Mouse (Mus musculus): ENCODE measurements at regions not wholly inside any gene's neighbourhood (a gene's known extent, or its start where the extent isn't known, plus 50 kb on each side); places are given as distances from the start of the nearest gene placed in this dataset.
"Not testable (repeated sequence)": the region's sequence is repeated elsewhere in the genome, so short reads cannot be mapped to it uniquely, and the experiment has no call there.

DNA sequence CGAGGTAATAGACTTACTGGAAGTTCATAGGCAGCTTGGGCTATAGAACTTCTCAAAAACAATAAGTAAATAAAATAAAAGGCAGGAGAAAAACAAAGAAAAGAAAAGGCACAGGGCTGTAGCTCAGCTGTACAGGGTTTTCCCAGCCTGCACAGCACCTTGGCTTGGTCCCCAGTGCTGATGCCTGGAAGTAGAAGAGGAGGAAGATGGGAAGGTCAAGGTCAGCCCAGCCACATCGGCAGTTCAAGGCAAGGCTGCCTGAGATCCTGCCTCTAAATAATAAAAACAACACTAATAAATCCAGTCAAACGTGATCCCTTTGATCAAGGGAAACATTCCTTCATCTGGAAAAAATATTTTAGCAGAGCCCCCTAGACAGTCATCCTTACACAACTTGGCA lies 103.1 kb downstream of the Cenpf start:
- DNase-seq, result no peak

DNA sequence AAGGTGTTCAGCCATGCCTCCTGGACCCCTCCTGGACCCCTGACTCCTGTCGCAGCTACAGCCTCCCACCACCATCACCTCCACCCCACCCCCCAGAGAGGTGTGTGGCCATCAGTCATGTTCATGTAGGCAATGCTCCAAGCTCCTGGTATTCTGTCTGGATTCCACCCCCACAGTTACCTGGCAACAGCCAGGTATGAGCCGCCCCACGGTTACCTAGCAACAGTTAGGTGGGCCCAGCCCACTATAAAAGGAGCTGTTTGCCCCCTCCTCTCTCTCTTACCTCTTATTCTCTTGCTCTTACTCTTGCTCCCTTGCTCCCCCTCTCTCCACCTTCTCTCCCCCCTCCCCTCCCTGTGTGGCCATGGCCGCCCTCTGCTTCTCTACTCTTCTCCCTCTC lies 106.5 kb downstream of the Cenpf start:
- DNase-seq, result no peak

DNA sequence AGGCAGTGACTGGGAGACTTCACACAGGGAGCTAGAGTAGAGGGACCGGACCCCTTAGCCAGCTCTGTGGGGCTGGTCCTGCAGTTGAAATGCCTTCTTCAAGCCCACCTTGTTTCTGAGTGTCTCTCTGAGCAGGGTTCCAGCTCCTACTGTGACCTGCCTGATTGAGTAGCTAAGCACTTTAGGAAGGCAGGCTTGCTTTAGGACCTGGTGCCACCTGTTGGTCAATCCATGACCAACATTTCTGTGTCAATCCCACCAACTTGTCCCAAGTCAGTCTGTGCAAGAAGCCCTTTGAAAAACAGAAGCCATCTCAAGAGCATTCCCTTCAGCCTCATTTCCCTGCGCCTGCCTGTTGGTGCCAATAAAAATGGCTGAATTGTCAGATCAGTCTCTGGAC lies 108.5 kb downstream of the Cenpf start:
- peak; percentile 24 to 55 for DNase-seq

DNA sequence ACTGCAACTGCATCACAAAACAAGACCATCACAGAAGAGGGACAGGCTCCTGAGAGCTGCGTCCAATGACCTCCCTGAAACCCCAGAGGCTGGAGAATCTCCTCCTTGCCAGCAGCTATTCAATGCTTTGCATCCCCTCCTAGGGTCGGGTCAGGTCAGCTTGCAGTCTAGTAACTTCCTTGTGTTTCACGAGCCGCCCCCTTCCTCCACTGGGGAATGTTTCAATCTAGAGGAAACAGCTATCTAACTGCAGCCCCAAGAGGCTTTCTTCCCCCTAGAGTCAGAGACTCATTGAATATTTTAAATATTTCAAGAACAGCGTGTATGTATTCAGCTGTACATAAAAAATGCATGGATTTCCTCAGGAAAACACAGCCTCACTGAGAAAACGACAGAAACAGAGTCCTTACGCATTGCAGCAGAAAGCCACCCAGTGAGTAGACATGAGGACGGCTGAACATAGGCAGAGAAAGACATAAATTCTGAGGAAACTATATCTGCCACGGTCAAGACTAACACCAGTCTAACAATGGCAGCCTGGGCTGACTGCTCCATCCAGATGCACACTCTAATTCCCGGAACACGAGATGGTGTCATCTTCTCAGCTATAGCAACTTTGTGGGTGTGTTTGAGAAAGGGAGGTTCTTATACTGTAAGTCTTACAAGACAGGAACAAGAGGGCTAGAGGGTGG lies 111.4 kb downstream of the Cenpf start:
- DNase-seq, result peak in 1 of 2 experiments; percentile 9

DNA sequence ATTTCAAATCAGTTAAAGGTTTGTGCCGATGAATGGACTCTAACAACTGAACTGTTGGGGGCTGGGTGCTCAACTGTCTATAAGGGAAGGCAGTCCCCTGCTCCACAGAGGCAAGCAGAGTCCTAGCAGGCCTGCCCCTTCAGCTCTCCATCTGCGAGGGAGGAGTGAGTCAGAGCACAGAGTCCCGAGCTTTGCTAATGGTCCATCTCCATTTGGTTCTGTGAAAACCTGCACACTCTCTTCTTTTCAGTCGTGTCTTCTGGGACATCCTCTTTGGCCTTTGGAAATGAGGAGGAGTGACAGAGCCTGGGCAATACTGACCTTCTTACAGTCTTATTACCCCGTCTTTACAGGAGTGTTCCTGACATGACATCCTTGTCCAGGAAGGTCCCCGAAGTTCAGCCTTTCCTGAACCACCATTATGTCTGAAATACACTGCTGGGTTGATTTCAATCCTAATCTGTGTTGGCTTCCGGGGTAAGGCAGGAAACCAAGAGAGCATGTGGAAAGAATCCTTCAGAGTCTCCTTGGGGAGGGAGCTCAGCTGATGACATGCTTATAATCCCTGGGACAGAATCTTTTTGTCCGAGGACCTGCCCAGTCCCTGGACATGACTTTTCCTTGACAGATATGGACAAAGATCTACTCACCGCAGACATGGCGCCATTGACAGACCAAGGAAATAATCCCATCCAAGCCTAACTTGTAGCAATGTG lies 112.2 kb downstream of the Cenpf start:
- DNase-seq, result no peak

DNA sequence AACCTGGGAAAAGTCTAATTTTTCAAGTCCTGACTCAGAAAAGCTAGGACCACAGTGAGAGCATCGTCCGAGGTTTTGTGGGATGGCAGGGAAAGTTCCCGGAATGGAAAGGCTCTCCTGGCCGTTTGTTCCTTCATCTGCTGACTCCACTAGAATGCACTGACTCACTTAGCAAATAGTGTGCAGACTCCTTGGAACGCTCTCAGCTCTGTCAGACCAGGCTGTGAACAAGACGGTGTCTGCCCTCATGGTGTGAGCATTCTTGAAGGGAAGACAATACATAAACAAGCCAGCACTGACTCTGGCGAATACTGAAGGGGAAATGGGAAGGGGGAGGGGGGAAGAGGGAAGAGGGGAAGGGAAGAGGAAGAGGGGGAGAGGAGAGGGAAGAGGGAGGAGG lies 121.4 kb downstream of the Cenpf start:
- DNase-seq, result no peak

DNA sequence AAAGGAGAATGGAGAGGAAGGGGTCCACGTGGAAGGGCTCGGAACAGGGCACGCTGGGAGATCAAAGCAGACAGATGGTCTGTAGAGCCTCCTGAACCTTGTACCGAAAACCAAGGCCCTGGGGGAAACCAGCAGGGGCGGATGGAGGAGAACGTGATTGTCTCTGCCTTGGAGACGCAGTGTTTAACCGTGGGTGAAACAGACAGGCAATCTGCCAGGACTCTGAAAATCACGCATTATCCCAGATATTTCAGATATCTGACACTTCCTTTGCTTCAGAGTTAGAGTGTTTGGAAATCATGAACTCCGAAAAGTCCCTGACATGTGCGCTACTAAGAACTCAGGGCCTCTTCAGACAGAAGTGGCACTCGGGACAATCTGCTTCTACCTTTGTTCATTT lies 126.1 kb downstream of the Cenpf start:
- DNase-seq, result no peak

DNA sequence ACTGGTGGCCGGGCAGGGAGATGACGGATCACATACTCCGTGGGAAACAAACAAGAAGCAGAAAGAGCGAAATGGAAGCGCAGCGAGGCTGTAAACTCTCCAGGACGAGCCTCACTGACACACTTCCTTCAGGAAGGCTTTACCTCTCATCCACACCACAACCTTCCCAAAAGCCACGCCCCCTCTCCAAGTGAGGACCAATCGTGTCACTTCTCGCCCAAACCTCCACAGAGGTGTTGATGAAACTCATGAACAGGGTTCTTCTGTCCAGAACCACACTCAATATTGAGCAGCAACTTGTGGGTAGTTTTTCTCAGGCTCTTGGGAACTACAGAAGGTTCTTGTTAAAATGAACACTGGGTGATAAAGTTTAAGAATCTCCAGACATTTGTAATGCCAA lies 127.3 kb downstream of the Cenpf start:
- no peak for DNase-seq

DNA sequence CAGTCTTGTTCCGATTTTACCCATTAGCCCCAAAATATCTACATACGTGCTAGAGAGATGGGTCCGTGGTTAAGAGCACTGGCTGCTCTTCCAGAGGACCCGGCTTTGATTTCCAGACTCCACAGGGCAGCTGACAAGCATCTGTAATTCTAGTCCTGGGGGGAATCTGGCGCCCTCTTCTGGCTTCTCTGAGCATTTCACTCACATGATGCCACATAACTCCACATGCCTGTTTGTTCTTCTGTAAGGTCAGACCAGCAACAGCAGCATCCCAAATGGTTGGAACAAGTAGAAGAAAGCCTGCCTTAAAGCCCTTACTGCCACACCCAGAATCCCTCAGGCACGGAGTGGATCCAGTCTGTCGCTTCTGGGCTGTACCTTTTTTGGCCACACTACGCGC lies 137.0 kb downstream of the Cenpf start:
- no peak for DNase-seq

DNA sequence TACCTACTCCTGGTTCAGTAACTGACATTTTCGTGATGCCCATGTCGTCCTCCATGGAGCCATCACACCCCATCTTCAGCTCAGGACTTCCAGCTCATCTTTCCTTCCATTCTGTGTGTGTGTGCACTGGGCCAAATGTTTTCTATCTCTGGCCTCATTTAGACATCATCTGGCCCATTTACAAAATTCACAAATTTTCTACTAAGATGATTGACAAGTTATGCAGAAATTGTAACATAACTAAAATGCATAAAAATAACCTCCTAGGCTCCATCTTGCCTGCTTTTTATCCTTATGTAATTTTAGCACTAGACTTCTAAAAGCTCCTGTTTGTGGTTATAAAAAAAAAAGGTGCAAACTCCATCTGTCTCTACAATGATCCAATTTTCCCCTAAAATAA lies 130.8 kb upstream of the Kcnk2 start:
- DNase-seq, result no peak

DNA sequence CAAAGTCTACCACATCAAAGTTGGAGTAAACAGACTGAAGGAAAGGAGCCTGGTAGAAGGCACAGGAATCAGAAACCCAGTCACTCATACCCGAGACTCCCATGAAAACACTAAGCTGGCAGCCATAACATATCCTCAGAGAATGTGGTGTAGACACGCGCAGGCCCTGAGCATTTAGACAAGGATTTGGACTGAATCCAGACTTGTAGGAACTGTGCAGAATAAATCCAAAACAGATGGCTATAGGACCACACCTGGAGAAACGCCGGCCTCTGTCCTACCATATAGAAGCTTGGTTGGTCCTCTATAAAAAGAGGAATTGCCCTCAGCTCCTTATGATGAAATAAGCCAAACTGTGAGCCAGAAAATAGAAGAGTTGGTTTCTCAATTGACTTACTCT lies 124.3 kb upstream of the Kcnk2 start:
- no peak for DNase-seq

DNA sequence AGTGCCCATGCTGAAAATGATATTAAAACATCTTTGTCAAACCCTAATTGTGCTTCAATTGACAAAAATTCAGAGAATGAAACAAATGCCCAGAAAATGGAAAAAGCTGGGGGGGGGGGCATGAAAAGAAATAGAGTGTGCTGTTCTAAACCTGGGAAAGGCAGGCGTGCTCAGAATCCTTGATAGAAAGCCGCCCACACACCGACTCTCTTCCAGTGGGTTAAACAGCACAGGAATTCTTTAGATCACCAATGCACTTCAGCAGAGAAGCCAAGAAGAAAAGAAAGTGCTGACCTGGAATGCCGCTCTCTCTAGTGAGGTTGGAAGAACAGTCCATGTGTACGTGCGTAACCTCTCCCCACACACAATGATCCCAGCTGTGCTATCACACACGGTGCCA lies 113.4 kb upstream of the Kcnk2 start:
- no peak for DNase-seq

DNA sequence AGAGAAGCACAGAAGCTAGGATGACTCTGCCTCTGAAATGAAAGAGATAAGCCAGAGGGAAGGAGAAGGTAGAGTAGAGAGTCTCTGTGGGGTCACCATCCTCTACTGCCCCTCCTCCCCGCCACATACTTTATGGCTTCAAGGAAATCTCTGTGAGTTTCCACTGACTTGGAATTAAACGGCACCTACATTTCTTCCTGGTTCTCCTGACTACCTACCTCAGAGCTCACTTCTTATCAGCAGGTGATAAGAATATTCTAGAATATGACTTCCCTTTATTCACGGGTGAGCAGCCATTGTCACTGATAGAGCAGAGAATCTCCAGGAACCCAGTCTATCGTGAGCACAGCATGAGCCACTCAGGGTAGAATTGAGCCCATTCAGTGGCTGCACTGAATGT lies 111.3 kb upstream of the Kcnk2 start:
- DNase-seq, result no peak

DNA sequence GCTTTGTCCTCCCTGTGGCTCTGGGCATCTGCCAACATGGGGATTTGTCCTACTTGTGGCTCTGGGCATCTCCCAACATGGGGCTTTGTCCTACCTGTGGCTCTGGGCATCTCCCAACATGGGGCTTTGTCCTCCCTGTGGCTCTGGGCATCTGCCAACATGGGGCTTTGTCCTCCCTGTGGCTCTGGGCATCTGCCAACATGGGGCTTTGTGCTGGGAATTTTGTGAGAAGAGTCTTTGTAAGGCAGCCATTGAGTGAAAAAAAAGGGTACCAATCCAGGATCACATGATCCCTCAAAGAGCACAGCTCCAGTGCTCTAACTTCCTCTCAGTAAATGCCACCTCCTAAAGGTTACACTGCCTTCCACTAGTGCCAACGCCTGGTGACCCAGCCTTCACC lies 105.2 kb upstream of the Kcnk2 start:
- not testable (repeated sequence) for DNase-seq

DNA sequence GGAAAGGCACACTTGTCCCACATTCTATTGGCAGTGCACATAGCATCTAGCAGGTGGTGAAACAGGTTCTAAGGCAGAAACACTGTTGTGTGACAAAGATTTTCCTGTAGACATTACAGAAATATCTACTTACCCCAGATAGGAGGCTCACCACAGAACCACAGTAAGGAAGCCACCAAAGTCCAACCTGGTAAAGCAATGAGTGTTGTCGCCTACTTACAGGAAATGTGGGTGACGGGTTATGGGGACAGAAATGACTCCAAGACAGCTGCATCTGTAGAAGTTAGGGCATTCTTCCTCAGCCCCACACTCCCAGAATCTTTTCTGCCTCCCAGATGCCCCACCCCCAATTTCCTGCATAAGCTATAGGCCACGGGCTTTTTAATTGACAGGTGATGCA lies 97.6 kb upstream of the Kcnk2 start:
- no peak for DNase-seq

DNA sequence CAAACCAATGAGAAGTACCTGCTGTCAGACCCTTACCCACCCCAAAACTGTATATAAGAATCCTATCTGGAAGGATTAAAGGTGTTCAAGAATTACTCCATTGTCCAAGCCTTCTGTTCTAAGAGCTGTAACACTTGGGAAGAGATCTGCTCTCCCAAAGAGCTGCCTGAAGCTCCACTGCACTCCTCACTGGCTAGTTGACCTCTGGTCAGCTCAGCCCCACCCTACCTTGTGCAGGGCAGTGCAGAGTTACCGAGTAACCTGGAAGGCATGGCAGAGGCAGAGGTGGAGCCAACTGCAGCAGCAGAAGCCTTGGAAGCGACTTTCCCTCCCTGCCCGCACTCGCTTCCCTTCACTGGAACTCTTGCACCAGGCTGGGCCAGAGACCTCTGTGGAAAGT lies 97.1 kb upstream of the Kcnk2 start:
- DNase-seq, result peak; percentile 66 to 68

DNA sequence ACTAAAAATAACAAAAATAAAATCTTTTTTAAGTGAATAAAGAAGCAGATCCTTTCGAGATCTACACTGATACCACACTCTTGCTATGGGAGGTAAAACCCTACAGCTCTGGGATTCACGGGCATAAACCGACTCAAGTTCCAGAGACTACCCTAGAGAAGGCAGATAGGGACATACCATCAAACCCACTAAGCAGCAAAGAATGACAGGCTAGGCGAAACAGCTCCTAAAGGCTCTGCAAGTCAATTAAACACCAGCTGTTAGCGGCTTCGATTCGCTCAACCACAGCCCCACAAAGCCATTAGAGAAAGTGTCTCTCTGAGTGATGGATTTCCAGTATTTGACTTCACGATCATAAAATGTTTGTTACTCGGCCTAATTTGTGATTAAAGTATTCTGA lies 95.0 kb upstream of the Kcnk2 start:
- no peak for DNase-seq

DNA sequence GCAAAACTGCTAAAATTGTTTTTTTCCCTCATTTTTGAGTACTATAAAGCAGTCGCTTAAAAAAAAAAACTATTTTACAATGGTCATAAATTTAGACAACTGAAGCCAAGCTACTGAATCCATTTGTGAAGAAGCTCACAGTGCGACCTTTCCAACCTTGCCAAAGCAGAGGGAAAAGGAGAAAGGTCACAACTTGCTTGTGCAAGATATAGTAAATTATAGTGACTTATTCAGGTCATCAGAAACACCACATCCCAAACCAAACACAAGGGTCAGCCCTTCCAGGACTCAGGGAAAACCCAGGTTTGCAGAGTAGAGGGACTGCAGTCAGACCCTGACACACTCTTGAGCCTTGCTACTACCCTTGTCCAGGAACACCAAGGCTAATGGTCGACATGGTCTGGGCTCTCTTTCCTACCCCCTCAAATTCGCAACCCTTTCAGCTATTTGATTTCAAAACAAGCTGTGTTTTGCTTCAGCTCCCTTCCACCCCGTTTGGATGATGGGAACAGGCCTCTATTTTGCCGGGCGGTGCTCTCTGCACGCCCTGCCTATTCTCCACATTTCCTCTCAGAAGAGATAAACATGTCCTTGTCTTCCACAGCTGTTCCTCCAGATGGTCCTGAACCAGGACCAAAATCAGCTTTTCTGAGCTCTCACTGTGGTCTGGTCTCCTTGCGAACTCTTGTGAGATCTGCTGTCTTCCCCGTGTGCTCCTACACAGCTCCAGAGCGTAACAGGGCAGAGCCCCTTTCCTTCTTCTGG lies 93.5 kb upstream of the Kcnk2 start:
- DNase-seq, result peak; percentile 5 to 35

DNA sequence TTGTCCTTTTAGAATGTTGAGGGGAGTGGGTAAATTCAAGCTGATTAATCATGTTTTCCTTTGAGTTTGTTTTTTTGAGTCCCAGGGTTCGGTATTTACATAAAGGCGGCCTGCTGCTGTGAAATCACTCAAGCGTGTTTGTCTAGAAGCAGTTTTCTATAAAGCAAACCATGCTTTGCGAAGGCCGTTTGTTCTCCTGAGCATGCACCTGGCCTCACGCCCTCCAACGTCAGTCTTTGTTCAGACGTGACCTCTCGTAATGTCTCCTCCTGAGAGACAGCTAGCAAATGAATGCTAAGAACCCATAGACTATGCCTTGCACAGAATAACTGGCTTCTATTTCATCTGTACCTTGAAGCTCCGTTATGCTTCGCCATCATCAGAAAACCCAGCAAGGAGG lies 92.8 kb upstream of the Kcnk2 start:
- no peak for DNase-seq

DNA sequence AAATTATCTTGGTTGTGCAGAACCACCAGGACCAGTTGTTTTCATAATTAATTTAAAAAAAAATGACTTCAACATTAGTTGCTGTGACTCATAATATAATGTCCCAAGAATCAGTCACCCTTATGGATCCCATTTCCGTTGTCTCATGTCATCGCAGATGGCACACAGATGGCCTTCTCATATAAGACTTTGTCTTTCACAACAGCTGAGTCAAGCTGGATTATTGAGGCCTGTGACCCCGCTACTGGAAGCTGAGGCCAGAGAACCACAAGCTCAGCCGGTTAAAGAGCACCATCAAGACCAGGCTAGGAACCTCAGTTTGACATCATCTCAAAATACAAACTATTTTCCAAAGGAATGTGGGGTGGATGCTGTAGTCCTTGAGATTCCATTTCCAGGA lies 83.3 kb upstream of the Kcnk2 start:
- peak; percentile 7 to 18 for DNase-seq

DNA sequence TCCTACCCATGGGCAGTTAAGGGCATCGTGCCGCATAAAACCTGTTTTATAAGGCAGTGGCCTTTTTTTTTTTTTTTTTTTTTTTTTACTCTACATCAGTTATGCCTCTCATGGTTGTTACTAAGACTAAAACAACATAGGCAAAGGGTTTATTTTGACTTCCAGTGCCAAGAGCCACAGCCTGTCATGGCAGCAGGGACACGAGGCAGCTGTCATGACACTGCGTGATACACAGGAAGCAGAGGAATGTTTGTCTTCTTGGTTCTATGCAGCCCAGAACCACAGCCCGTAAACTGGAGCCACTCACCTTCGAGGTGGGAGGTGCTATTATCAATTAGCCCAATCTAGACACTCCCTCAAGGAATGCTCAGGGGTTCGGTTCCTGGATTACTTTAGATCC lies 81.3 kb upstream of the Kcnk2 start:
- DNase-seq, result no peak

DNA sequence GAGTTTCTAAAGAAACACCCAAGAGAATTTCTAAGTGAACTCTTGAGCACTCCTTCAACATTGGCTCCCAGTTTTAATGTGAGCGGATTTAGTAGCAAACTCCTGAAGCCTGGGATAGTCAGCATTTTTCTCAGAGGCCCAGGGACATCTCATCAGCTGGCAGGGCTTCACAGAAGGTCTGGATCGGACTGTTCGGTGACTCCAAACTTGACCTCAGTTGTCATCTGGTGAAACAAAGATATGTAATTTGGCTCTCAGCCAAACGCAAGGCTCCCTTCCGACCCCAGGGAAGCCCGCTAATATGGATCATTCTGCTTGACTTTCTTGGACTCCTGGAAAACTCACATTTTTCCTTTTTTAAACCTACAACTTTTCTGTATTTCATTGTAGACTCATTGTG lies 76.0 kb upstream of the Kcnk2 start:
- no peak for DNase-seq

DNA sequence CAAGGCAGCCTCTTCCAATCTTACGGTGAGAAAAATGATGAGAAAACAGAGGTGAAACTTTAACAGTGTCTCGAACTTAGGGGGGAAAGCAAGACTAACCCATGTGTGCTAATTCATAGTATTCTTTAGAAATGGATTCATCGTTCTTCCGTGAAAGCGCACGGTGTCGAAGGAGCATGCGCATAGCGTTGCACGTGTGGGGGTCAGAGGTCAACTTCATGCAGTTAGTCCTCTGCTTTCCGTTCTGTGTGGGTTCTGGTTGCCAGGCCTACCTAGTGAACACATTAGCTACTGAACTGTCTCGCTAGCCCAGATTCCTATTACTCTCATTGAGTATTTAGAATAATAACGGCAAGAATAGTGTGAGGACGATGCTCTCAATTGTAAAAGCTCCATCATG lies 74.7 kb upstream of the Kcnk2 start:
- DNase-seq, result no peak

DNA sequence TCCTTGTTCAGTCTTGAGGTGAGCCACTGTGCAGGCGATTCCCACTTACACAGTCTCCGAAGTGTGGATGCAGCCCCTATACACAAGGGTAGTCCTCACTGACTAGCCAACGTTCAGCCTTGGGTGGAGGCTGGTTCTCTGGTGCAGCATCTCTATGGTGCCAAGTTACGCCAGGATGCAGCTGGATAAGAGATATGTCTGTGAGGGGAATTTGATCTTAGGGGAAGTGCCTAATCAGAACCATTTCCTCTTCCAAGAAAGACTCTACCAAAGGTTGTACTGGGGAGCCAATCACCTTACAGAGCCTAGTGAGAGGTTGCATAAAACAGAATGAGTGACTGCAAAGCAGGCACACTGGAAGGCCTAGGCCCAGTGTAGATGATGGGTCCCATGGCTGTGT lies 71.0 kb upstream of the Kcnk2 start:
- no peak for DNase-seq

All from kidney, adult 8-10 months (tissue).